Mouse (Mus musculus) neural tube, embryonic 14.5 days (tissue): ENCODE measurements around the gene Minpp1. TPM values are rescaled to one million over a fixed set of nuclear protein-coding genes. Genes with fewer than 3 reads are reported as not detected.

ENCODE experiments used
- ATAC-seq: fragments of 200-750 bp; cut with Nextera tagmentation; 2 replicates; pipeline ENCODE4 v1.8.0; 2017; ENCODE audit warnings: low read depth, mild to moderate bottlenecking, moderate TSS enrichment, moderate library complexity
- H3K27ac ChIP-seq: fragments of 300-500 bp; sonication (generic); 2 replicates; pipeline ENCODE4 v1.5.1; 2014; ENCODE audit warnings: low read depth, mild to moderate bottlenecking, control low read depth, low read length, moderate library complexity, mixed read lengths
- H3K27me3 ChIP-seq: fragments of 300-500 bp; sonication (generic); 2 replicates; pipeline ENCODE4 v1.6.1; 2014; ENCODE audit warnings: low read length; ENCODE audit not compliant: control insufficient read depth, insufficient read depth
- H3K36me3 ChIP-seq: fragments of 300-500 bp; sonication (generic); 2 replicates; pipeline ENCODE4 v1.6.1; 2014; ENCODE audit warnings: low read length, mixed read lengths; ENCODE audit not compliant: control insufficient read depth, insufficient read depth
- H3K4me1 ChIP-seq: fragments of 300-500 bp; sonication (generic); 2 replicates; pipeline ENCODE4 v1.6.1; 2014; ENCODE audit warnings: low read length; ENCODE audit not compliant: control insufficient read depth, insufficient read depth
- H3K4me2 ChIP-seq: fragments of 300-500 bp; sonication (generic); 2 replicates; pipeline ENCODE4 v1.6.1; 2014; ENCODE audit warnings: mild to moderate bottlenecking, low read depth, low read length, control low read depth
- H3K4me3 ChIP-seq: fragments of 300-500 bp; sonication (generic); 2 replicates; pipeline ENCODE4 v1.5.1; 2014; ENCODE audit warnings: low read depth, low read length, control low read depth, mixed read lengths
- H3K9ac ChIP-seq: fragments of 300-500 bp; sonication (generic); replicated peaks from 2 replicates; pipeline ENCODE4 v1.6.1; 2014; ENCODE audit warnings: low read depth, mild to moderate bottlenecking, control low read depth, low read length, mixed read lengths
- H3K9me3 ChIP-seq: fragments of 300-500 bp; sonication (generic); 2 replicates; pipeline ENCODE4 v1.6.1; 2016; ENCODE audit warnings: low read length; ENCODE audit not compliant: control insufficient read depth
- WGBS: fragments of 180-500 bp; shearing (Covaris S2); extraction: QIAGEN DNeasy Blood & Tissue Kit; methylation state at CpG from one replicate; pipeline ENCODE4 v1.1.7; 2014; 5-methylcytosine and 5-hydroxymethylcytosine counted together
- polyA plus RNA-seq: library from polyadenylated mRNA; unstranded; fragments of >200 nt; fragmentation: Nextera tagmentation; extraction: Ambion mirVana; gene quantifications from 2 replicates; pipeline ENCODE4 v1.2.1, GENCODE M21; 2014

The Minpp1 gene
- polyA plus RNA-seq, 1 experiment from 2014 or later = 60.5 TPM

DNA sequence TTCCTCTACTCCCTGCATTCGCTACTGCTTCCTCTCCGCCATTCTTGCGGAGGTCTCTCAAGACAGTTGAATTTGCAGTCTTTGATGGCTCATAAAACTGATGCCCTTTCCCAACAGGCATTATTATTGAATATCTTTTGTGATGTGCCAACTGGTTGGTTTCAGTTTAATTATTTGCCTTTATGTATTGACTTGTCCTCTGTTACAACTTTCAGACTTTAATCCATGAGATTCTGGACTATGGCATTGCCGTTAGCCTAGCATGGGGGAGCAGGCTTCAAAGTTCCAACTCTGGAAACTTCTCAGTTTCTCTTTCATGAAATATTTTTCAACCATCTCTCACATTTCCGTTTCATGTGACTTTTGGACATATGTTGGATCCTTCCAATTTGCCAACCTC lies 41.6 kb downstream of the Minpp1 start:
- Histone ChIP-seq H3K27ac (no peak overlapping the region), H3K9ac (no peak overlapping the region), H3K36me3 (no peaks in the 10 kb centered on the region), H3K27me3 (no peaks in the 10 kb centered on the region), H3K9me3 (no peaks in the 10 kb centered on the region), H3K4me3 (no peak overlapping the region), H3K4me1 (no peaks in the 10 kb centered on the region), H3K4me2 (no peak overlapping the region)
- 96% methylated on average over 5 of the region's 5 CpGs for WGBS
- no peak for ATAC-seq

GRCm38 (mm10) chr19:32528723-32529122 lies 43.2 kb downstream of the Minpp1 start:
- no peak overlapping the region for H3K9ac ChIP-seq
- no peaks in the 10 kb centered on the region for H3K27me3 ChIP-seq
- no peak overlapping the region for H3K4me3 ChIP-seq
- WGBS = 76% methylated on average over 3 of the region's 3 CpGs
- H3K27ac ChIP-seq = no peak overlapping the region
- H3K4me2 ChIP-seq = no peak overlapping the region
- H3K4me1 ChIP-seq = no peaks in the 10 kb centered on the region
- ATAC-seq = no peak
- no peaks in the 10 kb centered on the region for H3K9me3 ChIP-seq
- H3K36me3 ChIP-seq = no peaks in the 10 kb centered on the region

DNA sequence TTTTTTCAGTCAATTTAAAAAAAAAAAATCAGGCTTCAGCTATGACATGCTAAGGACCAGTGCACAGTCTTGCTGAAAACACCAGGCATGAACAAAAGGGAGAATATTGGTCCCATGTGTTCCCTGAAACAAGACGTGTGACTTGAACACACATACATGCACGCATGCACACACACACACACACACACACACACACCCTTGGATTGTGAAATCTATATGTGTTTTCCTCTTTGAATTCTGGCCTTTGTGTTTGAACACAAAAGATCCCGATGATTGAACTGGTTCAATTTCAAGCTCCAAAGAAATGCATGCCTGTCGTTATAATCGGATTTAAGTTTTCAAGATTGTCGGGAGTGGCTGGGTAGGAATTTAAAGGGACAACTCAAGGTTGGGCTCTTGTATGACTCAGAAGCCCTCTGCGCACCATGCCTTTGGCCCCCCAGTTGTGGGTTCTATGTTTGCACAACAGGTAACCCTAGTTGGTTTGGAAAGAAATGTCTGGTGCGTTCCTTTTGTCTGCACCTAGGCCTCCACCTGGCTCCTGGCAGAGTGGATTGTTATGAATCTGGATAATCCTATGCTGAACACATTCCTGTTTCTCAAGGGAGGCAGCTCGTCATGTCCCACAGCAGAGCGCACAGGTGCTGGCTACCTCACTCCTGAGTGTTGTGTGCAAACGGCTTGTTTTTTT lies 43.8 kb downstream of the Minpp1 start:
- WGBS = 86% methylated on average over 11 of the region's 11 CpGs
- ATAC-seq = no peak
- no peak overlapping the region for H3K27ac ChIP-seq

DNA sequence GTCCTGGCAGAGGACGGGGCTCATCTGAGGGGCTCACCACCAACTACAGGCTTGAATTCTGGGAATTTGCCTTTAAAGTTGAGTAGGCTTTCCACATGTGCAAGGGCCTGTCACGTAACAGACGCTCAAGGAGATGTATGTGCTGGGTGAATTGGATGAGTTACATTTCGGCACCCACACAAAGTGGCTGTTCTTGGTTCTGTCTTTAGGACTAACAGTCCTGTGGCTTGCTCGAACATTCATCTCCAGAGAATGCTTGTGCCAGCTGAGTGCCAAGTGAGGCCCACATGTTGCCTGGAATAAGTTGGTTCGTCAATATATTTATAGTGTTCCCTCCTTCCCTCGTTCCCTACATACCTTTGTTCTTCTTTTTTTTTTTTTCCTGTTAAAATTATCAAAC lies 44.7 kb downstream of the Minpp1 start:
- H3K4me1 ChIP-seq = no peaks in the 10 kb centered on the region
- WGBS = 92% methylated on average over 7 of the region's 7 CpGs
- H3K9me3 ChIP-seq = no peaks in the 10 kb centered on the region
- no peak overlapping the region for H3K4me2 ChIP-seq
- H3K4me3 ChIP-seq = no peak overlapping the region
- ATAC-seq = no peak
- H3K9ac ChIP-seq = no peak overlapping the region
- H3K27me3 ChIP-seq = no peaks in the 10 kb centered on the region
- H3K36me3 ChIP-seq = no peaks in the 10 kb centered on the region
- H3K27ac ChIP-seq = no peak overlapping the region

More for the DNA sequence above, 43.8 kb downstream of the Minpp1 start:
- Histone ChIP-seq H3K9ac (no peak overlapping the region), H3K36me3 (no peaks in the 10 kb centered on the region), H3K9me3 (no peaks in the 10 kb centered on the region), H3K4me1 (no peaks in the 10 kb centered on the region), H3K27me3 (no peaks in the 10 kb centered on the region), H3K4me2 (no peak overlapping the region), H3K4me3 (no peak overlapping the region)

GRCm38 (mm10) chr19:32532331-32532730 lies 46.8 kb downstream of the Minpp1 start:
- Histone ChIP-seq H3K9me3 (no peaks in the 10 kb centered on the region), H3K27ac (no peak overlapping the region), H3K9ac (no peak overlapping the region), H3K36me3 (no peaks in the 10 kb centered on the region), H3K4me2 (no peak overlapping the region), H3K27me3 (no peaks in the 10 kb centered on the region), H3K4me3 (no peak overlapping the region), H3K4me1 (no peaks in the 10 kb centered on the region)
- 85% methylated on average over 3 of the region's 3 CpGs for WGBS
- no peak for ATAC-seq

- Histone ChIP-seq H3K4me1 (no peaks in the 10 kb centered on the region), H3K27ac (no peak overlapping the region), H3K27me3 (no peaks in the 10 kb centered on the region), H3K9me3 (no peaks in the 10 kb centered on the region), H3K36me3 (no peaks in the 10 kb centered on the region), H3K4me2 (no peak overlapping the region), H3K4me3 (no peak overlapping the region), H3K9ac (no peak overlapping the region)
- 88% methylated on average over 7 of the region's 7 CpGs for WGBS
- ATAC-seq = no peak
These were observed 47.4 kb downstream of the Minpp1 start for GRCm38 (mm10) chr19:32532737-32533505.

DNA sequence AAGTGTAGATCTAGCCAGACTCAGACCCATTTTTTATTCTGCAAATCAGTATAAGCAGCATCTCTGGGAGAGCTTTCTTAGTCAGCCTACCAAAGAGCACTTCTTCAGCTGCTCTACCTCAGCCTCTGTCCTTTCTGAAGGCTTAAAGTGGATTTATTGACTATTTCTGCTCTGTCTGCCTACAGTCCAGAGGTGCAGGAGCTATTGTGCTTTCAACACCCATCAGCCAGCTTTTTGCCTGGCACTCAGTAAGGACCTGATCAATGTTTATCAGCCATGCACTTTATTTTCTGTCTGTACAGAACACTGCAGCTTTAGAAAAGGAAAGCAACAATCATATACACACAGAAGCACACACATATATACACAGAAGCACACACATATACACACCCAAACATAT lies 49.3 kb downstream of the Minpp1 start:
- no peak for ATAC-seq
- Histone ChIP-seq H3K9ac (no peak overlapping the region), H3K27me3 (no peaks in the 10 kb centered on the region), H3K27ac (no peak overlapping the region), H3K9me3 (no peaks in the 10 kb centered on the region), H3K36me3 (no peaks in the 10 kb centered on the region), H3K4me2 (no peak overlapping the region), H3K4me1 (no peaks in the 10 kb centered on the region), H3K4me3 (no peak overlapping the region)

DNA sequence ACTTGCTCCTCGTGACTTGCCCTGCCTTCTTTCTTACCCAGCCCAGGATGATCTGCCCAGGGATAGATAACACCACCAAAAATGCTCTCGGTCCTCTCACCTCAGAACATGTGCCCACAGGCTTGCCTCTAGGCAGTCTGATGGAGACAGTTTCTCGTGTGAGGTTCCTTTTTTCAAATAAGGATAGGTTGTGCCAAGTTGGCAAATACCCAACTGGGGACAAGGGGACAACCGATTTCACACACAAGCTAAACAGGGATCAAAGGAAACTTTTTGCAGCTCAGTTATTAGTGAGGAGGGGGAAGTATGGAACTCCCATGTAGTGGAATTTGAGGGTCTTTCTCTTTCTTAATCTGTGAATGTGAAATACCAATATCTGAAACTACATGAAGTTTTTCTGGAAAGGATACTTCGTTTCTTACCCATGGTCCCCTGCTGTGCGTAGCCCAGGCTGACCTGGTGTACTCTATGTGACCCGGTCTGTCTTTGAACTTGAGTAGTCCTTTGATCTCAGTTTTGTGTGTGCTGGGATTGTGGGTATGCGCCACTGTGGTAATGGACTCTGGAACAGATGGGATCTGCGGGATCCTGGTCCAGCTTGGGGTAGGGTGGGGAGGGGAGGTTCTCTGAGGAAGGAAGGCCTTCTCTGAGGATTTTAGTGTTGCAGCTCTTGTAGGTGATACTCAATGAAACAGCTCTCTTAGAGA lies 57.4 kb downstream of the Minpp1 start:
- Histone ChIP-seq H3K27me3 (no peaks in the 10 kb centered on the region), H3K36me3 (no peaks in the 10 kb centered on the region), H3K9me3 (no peaks in the 10 kb centered on the region), H3K4me2 (no peak overlapping the region), H3K9ac (no peak overlapping the region), H3K4me3 (no peak overlapping the region), H3K4me1 (no peaks in the 10 kb centered on the region), H3K27ac (no peak overlapping the region)
- ATAC-seq = no peak
- 85% methylated on average over 9 of the region's 9 CpGs for WGBS

- Histone ChIP-seq H3K27ac (no peak overlapping the region), H3K27me3 (no peaks in the 10 kb centered on the region), H3K4me2 (no peak overlapping the region), H3K4me3 (no peak overlapping the region), H3K36me3 (no peaks in the 10 kb centered on the region), H3K4me1 (no peaks in the 10 kb centered on the region), H3K9ac (no peak overlapping the region), H3K9me3 (no peaks in the 10 kb centered on the region)
- ATAC-seq = no peak
- WGBS = 77% methylated on average over 3 of the region's 3 CpGs
These were observed 61.8 kb downstream of the Minpp1 start for GRCm38 (mm10) chr19:32547396-32547795.
